23 mouse cellular contexts compared by ENCODE assay signal in genomic region chr16:59569837-59570236, GRCm38 (mm10). TPM values are rescaled to one million over a fixed set of nuclear protein-coding genes. Genes with fewer than 3 reads are reported as not detected.
DNase-seq lines count a peak whose midpoint lies in the region; ATAC-seq and TF ChIP-seq lines count a peak whose summit lies in the region.
"Had no signal": no experiment of that assay in that cellular context is flagged by ENCODE, and none has a peak within 500 bp of the region (broad histone marks: within the 10 kb centered on the region; RNA-seq: fewer than 3 reads in every experiment).

No protein-coding gene starts in this region.

- H3K4me3 ChIP-seq in embryonic facial prominence, embryonic 13.5 days, result no peak overlapping the region
- H3K4me3 ChIP-seq in embryonic facial prominence, embryonic 10.5 days, result no peak overlapping the region
- H3K4me3 ChIP-seq in heart, embryonic 10.5 days, result no peak overlapping the region
- no peak overlapping the region for H3K4me3 ChIP-seq in CH12.LX (replicated peaks in 1 of 3; ENCODE audit: low read depth in 2 of 3, low read length in 2 of 3, poor library complexity in 1 of 3)
- H3K4me3 ChIP-seq in heart, embryonic 14.5 days (ENCODE audit: control insufficient read depth in 1 of 2, insufficient read depth in 1 of 2, low read depth in 1 of 2, low read length in 2 of 2), result no peak overlapping the region
- H3K4me3 ChIP-seq: erythroblast, embryonic 14.5 days; hindbrain, embryonic 15.5 days; intestine, embryonic 15.5 days; midbrain, embryonic 13.5 days had no signal

- no peaks in the 10 kb centered on the region for H3K27me3 ChIP-seq in embryonic facial prominence, embryonic 13.5 days
- H3K27me3 ChIP-seq in embryonic facial prominence, embryonic 10.5 days (replicated peaks; ENCODE audit: low read depth, poor library complexity, severe bottlenecking), result no peaks in the 10 kb centered on the region
- H3K27me3 ChIP-seq in heart, embryonic 10.5 days (ENCODE audit: insufficient read depth, poor library complexity, severe bottlenecking), result no peaks in the 10 kb centered on the region
- no peaks in the 10 kb centered on the region for H3K27me3 ChIP-seq in CH12.LX (replicated peaks)
- H3K27me3 ChIP-seq in heart, embryonic 14.5 days (ENCODE audit: control insufficient read depth, insufficient read depth, low read length), result no peaks in the 10 kb centered on the region
- H3K27me3 ChIP-seq: hindbrain, embryonic 15.5 days; intestine, embryonic 15.5 days; midbrain, embryonic 13.5 days had no signal

- intact Hi-C loops in heart, postnatal 25 days (cut with DNase I), result loop anchor here (2.0 kb wide), 2 partner anchors 17 to 31 kb away; partner anchors contain the start of gene Crybg3
- intact Hi-C loops in left cerebral cortex, postnatal 36 days (cut with DNase I), result no loop called here

- 57% methylated on average over 8 of the region's 8 CpGs for WGBS in embryonic facial prominence, embryonic 13.5 days
- WGBS in embryonic facial prominence, embryonic 10.5 days, result 66% methylated on average over 8 of the region's 8 CpGs
- WGBS in heart, embryonic 10.5 days, result 51% methylated on average over 8 of the region's 8 CpGs
- WGBS in heart, embryonic 14.5 days, result 44% methylated on average over 8 of the region's 8 CpGs

- no peak overlapping the region for H3K4me2 ChIP-seq in embryonic facial prominence, embryonic 13.5 days
- H3K4me2 ChIP-seq in CH12.LX (ENCODE audit: insufficient read depth, low read depth, poor library complexity, severe bottlenecking), result peak overlapping the region; percentile 100
- no peak overlapping the region for H3K4me2 ChIP-seq in heart, embryonic 14.5 days (ENCODE audit: low read length)
- H3K4me2 ChIP-seq: hindbrain, embryonic 15.5 days; intestine, embryonic 15.5 days; lung, embryonic 14.5 days; midbrain, embryonic 13.5 days had no signal

- in situ Hi-C loops in CH12.LX (cut with MboI; ENCODE audit: low pct_ligation_motif_present, low pct_unique_long_range_greater_than_20kb, low sequenced_read_pairs), result no loop called here

- TF ChIP-seq EP300 in CH12.LX (IDR thresholded peaks at IDR 0.05; ENCODE audit: low read length), result no peak

- TF ChIP-seq POLR2A in CH12.LX (IDR thresholded peaks at IDR 0.05; ENCODE audit: low read depth, low read length), result no peak

- H3K79me2 ChIP-seq in CH12.LX (replicated peaks; ENCODE audit: control insufficient read depth, extremely low read depth, insufficient read depth, poor library complexity, severe bottlenecking), result no peaks in the 10 kb centered on the region

- peaks cover 38% of the 10 kb centered on the region for H3K4me1 ChIP-seq in embryonic facial prominence, embryonic 13.5 days
- H3K4me1 ChIP-seq in embryonic facial prominence, embryonic 10.5 days, result no peaks in the 10 kb centered on the region
- H3K4me1 ChIP-seq in heart, embryonic 10.5 days, result peaks cover 43% of the 10 kb centered on the region
- peaks cover 13 to 55% of the 10 kb centered on the region in 2 experiments for H3K4me1 ChIP-seq in CH12.LX (ENCODE audit: control insufficient read depth in 1 of 2, insufficient read depth in 2 of 2)
- H3K4me1 ChIP-seq in heart, embryonic 14.5 days (ENCODE audit: control insufficient read depth in 2 of 2, insufficient read depth in 2 of 2, low read length in 2 of 2), result peaks cover 18 to 55% of the 10 kb centered on the region in 2 experiments
- H3K4me1 ChIP-seq: hindbrain, embryonic 15.5 days; intestine, embryonic 15.5 days; midbrain, embryonic 13.5 days had no signal

- H3K9ac ChIP-seq in embryonic facial prominence, embryonic 13.5 days, result no peak overlapping the region
- H3K9ac ChIP-seq in CH12.LX (ENCODE audit: insufficient read depth, low read depth), result peak overlapping the region; percentile 94
- H3K9ac ChIP-seq in heart, embryonic 14.5 days (ENCODE audit: low read length), result no peak overlapping the region
- H3K9ac ChIP-seq: hindbrain, embryonic 15.5 days; intestine, embryonic 15.5 days; liver, embryonic 14.5 days; lung, embryonic 14.5 days; midbrain, embryonic 13.5 days had no signal

- no peak for ATAC-seq in embryonic facial prominence, embryonic 13.5 days (ENCODE audit: insufficient number of reproducible peaks, insufficient read depth, low FRiP score, low TSS enrichment, low read depth)
- 0 out of 2 replicates have a peak, but pooled peaks have one; percentile 27 for ATAC-seq in heart, embryonic 14.5 days (ENCODE audit: insufficient number of reproducible peaks, insufficient read depth, low FRiP score, low read depth)
- ATAC-seq: forebrain, embryonic 14.5 days; intestine, embryonic 15.5 days; midbrain, embryonic 13.5 days had no signal

- H3K36me3 ChIP-seq in embryonic facial prominence, embryonic 13.5 days, result no peaks in the 10 kb centered on the region; the same call in 1 of the 2 replicates
- H3K36me3 ChIP-seq in embryonic facial prominence, embryonic 10.5 days (replicated peaks), result peaks cover 5% of the 10 kb centered on the region; the same call in 1 of the 2 replicates
- peaks cover 18% of the 10 kb centered on the region for H3K36me3 ChIP-seq in heart, embryonic 10.5 days
- no peaks in the 10 kb centered on the region for H3K36me3 ChIP-seq in CH12.LX (replicated peaks in 1 of 2; ENCODE audit: control insufficient read depth in 1 of 2, insufficient read depth in 1 of 2, low read length in 1 of 2)
- H3K36me3 ChIP-seq in heart, embryonic 14.5 days (ENCODE audit: control insufficient read depth, insufficient read depth, low read length), result peaks cover 16% of the 10 kb centered on the region
- H3K36me3 ChIP-seq: hindbrain, embryonic 15.5 days; intestine, embryonic 15.5 days; midbrain, embryonic 13.5 days had no signal

- no peaks in the 10 kb centered on the region for H3K9me3 ChIP-seq in embryonic facial prominence, embryonic 13.5 days
- H3K9me3 ChIP-seq in embryonic facial prominence, embryonic 10.5 days, result no peaks in the 10 kb centered on the region
- no peaks in the 10 kb centered on the region for H3K9me3 ChIP-seq in heart, embryonic 10.5 days
- H3K9me3 ChIP-seq in CH12.LX (replicated peaks; ENCODE audit: low read length), result no peaks in the 10 kb centered on the region
- no peaks in the 10 kb centered on the region for H3K9me3 ChIP-seq in heart, embryonic 14.5 days (ENCODE audit: control insufficient read depth, low read length)
- H3K9me3 ChIP-seq: hindbrain, embryonic 15.5 days; intestine, embryonic 15.5 days; midbrain, embryonic 13.5 days had no signal

- dilution Hi-C loops in CH12.LX (cut with MboI; ENCODE audit: extremely low pct_ligation_motif_present, extremely low pct_unique_long_range_greater_than_20kb, low sequenced_read_pairs), result no loop called here

- TF ChIP-seq CTCF in CH12.LX (conservative IDR thresholded peaks at IDR 0.05 in 1 of 2, IDR thresholded peaks at IDR 0.05 in 1 of 2; ENCODE audit: low read depth in 2 of 2, low read length in 2 of 2), result no peak

- TF ChIP-seq RAD21 in CH12.LX (IDR thresholded peaks at IDR 0.05; ENCODE audit: low read depth, low read length), result no peak

- peak overlapping the region; percentile 39; the same call in 1 of the 2 replicates for H3K27ac ChIP-seq in embryonic facial prominence, embryonic 13.5 days
- H3K27ac ChIP-seq in embryonic facial prominence, embryonic 10.5 days (replicated peaks), result no peak overlapping the region
- H3K27ac ChIP-seq in heart, embryonic 10.5 days, result no peak overlapping the region
- H3K27ac ChIP-seq in CH12.LX (ENCODE audit: insufficient read depth, low read depth), result no peak overlapping the region
- peak overlapping the region; percentile 0 to 68; a peak in 2 of 4 replicates for H3K27ac ChIP-seq in heart, embryonic 14.5 days (replicated peaks in 1 of 2; ENCODE audit: control insufficient read depth in 1 of 2, insufficient read depth in 1 of 2, low read depth in 2 of 2, low read length in 2 of 2)
- H3K27ac ChIP-seq: hindbrain, embryonic 15.5 days; intestine, embryonic 15.5 days; liver, embryonic 14.5 days; midbrain, embryonic 13.5 days had no signal

- no peak for DNase-seq in embryonic facial prominence, embryonic 10.5 days (ENCODE audit: low spot score)
- peak; percentile 78 for DNase-seq in heart, embryonic 10.5 days (ENCODE audit: low spot score)
- no peak for DNase-seq in heart, postnatal 25 days (ENCODE audit: low spot score)
- no peak for DNase-seq in CH12.LX (ENCODE audit: extremely low read depth)
- DNase-seq in left cerebral cortex, postnatal 36 days (ENCODE audit: low spot score in 2 of 2), result no peak
- no peak for DNase-seq in right cerebral cortex, postnatal 10 days (ENCODE audit: low spot score in 2 of 2)
- DNase-seq: adrenal gland, postnatal 25 days; cerebellum, adult 11 months; cerebellum, adult 9-11 months; gastrocnemius, postnatal 14 days; kidney, adult 8-10 months; kidney, postnatal 25 days; lung, embryonic 14.5 days; right cerebral cortex, postnatal 14 days; thymus, postnatal 36 days had no signal

TF ChIP-seq in CH12.LX, 34 proteins besides CTCF, POLR2A, EP300 and RAD21 (continues in another document):
- TF ChIP-seq ELF1 (IDR thresholded peaks at IDR 0.05; ENCODE audit: low read depth, low read length) (no peak), PAX5 (IDR thresholded peaks at IDR 0.05; ENCODE audit: low read length) (no peak), CHD2 (IDR thresholded peaks at IDR 0.05; ENCODE audit: low read length) (0 out of 2 replicates have a peak, but pooled peaks have one; percentile 9), BHLHE40 (IDR thresholded peaks at IDR 0.05; ENCODE audit: low read depth, low read length) (no peak), RCOR1 (conservative IDR thresholded peaks at IDR 0.05; ENCODE audit: low read depth, low read length) (no peak), JUN (IDR thresholded peaks at IDR 0.05; ENCODE audit: insufficient read depth, low read depth, low read length) (no peak), HCFC1 (IDR thresholded peaks at IDR 0.05; ENCODE audit: low read depth, low read length) (no peak), USF1 (IDR thresholded peaks at IDR 0.05; ENCODE audit: low read depth, low read length) (no peak), POLR2AphosphoS2 (IDR thresholded peaks at IDR 0.05; ENCODE audit: low read depth, low read length) (no peak), USF2 (conservative IDR thresholded peaks at IDR 0.05; ENCODE audit: low read depth, low read length) (no peak), MAFK (IDR thresholded peaks at IDR 0.05; ENCODE audit: insufficient replicate concordance, low read length) (no peak), SMC3 (IDR thresholded peaks at IDR 0.05; ENCODE audit: low read depth, low read length) (no peak), MAX (IDR thresholded peaks at IDR 0.05; ENCODE audit: low read length) (no peak)

RNA-seq across cellular contexts. Expression of gene Crybg3, which starts 30.9 kb away (rescaled TPM):
- polyA plus RNA-seq in embryonic facial prominence, embryonic 13.5 days (2015; fragmentation: Nextera tagmentation; extraction: Ambion mirVana), result 9.8 and 10.7 TPM in 2 replicates
- polyA plus RNA-seq in embryonic facial prominence, embryonic 10.5 days (2016; fragmentation: Nextera tagmentation; extraction: Ambion mirVana), result 6.9 and 7.1 TPM in 2 replicates
- 11.4 and 17.5 TPM in 2 replicates for polyA plus RNA-seq in heart, embryonic 10.5 days (2016; fragmentation: Nextera tagmentation; extraction: Ambion mirVana)
- 10 to 100 TPM; 69.3 to 76.9 TPM for total RNA-seq in heart, postnatal 25 days (2021)
- total RNA-seq in CH12.LX (2012; rRNA removed), result 2.8 and 3.0 TPM in 2 replicates
- 2.7 and 3.3 TPM in 2 replicates for total RNA-seq in CH12.LX (2014; rRNA removed)
- polyA plus RNA-seq in CH12.LX (2012; ENCODE audit: insufficient read length, low read depth), result 4.5 and 5.0 TPM in 2 replicates
- 20.5 and 20.9 TPM in 2 replicates for polyA plus RNA-seq in heart, embryonic 14.5 days (2014; fragmentation: Nextera tagmentation; extraction: Ambion mirVana)
- 1 to 10 TPM; 3.2 to 5.4 TPM for total RNA-seq in left cerebral cortex, postnatal 36 days (2021)
- polyA plus RNA-seq: erythroblast, embryonic 14.5 days had no signal

Comparison
In these comparisons a context has a peak if more than half of its experiments do, and no peak if none do; other contexts are left out.
1. H3K27ac ChIP-seq: peak in embryonic facial prominence, embryonic 13.5 days (single experiment) and heart, embryonic 14.5 days (2 of 2); none in embryonic facial prominence, embryonic 10.5 days (single experiment), heart, embryonic 10.5 days (single experiment) and CH12.LX (single experiment).